Mouse (Mus musculus) brain, adult 2 months (tissue): Measurements from ENCODE around the gene Acbd4.

Source experiments
- DNase-seq: peaks from one replicate; pipeline ENCODE4 v3.0.0; 2011; ENCODE audit warnings: low read depth, low spot score

The Acbd4 gene

DNA sequence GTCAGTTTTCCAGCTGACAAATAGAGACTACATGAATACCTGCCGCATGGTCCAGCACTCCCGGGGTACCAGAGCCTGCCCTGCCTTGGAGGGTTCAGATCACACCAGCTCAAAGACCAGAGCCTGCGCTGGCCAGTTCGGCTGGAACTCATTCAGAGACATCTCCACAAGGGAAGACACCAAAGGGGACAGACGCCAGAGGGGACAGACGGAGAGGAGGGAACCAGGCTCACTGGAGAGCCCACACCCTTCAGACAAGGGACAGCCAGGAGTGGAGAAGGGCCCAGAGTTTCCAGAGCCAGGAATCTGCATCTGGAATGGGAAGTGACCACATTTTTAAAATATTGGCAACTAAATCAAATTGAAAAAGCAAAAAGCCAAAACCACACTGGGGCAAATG lies 19.9 kb upstream of the Acbd4 start:
- DNase-seq: no peak

DNA sequence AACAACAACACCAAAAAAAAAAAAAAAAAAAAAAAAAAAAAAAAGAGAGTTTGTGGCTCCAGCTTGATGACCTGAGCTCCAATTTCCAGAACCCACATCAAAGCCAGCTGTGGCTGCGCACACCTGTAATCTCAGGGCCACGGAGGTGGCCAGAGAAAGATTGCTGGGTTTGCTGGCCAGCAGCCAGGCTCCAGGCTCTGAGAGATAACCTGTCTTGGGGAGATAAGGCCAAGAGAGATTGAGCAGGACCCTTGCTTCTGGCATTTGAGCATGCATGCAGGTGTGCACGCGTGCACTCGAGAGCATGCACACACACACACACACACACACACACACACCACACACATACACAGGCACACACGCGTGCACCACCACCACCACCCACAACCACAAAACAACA lies 8.2 kb upstream of the Acbd4 start:
- DNase-seq: no peak

DNA sequence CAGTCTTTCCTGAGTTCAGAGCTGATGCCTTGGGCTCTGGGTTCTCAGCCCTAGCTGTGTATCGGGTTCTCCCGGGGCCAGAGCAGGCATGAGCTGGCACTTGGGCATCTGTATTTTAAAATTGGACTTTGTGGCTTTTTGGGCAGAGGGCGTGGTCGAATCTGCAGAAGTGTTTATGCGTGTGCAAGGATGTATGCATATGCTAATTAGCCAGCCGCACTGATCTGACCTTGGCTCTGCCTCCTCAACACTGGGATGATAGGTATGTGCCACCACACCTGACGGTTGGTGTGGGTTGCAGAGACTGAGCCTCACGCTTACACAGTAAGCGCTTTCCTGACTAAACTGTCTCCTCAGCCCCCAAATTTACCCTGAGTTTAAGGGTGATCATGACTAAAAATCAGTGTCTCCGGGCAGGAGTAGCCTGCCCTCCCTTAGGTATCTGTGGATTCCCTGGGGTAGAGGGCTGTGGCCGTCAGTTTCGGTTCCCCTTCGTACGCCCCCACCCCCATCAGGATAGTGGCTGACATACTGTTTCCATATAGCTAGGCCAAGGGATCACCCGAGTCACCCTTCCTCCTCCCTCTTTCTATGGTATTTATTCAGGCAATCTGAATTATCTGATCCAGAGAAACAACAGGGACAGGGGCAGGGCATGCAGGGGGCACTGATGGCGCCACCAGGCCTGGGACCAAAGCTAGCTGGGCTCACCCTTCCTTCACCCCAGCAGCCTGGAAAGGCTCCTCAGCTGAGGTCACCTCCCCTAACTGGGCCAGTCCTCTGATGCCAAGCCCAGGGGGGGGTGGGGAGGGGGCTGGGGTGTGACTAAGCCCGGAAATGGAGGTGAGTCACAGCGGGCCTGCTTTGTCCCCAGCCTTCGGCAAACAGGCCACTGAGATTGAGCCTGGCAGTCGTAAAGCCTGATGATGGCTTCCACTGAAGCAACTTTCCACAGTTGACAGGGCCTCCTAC lies 7.3 kb upstream of the Acbd4 start:
- DNase-seq: no peak

DNA sequence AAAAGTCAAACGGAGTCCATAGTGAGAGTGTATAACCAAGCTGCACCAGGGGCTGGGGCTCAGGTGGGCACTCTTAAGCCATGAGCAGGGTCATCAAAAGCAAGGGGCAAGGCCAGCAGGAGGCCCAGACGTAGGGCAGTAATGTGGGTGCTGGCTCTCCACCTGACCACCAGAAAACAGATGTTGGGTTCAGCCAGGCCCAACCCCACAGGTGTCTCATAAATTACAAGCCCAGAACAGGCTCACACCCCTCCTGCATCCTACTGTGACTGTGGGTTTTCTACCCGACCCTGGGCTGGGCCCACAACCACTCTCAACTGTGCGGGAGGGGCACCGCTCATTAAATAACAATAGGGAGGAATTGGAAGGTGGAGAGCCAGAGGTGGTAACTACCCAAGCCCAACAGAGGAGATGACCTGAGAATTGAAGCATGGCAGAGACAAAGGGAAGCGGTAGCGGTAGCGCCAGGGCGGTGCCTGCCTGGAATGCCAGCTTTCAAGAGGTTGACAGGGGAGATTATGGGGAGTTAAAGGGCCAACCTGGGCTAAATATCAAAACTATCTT lies 6.3 kb upstream of the Acbd4 start:
- no peak for DNase-seq

DNA sequence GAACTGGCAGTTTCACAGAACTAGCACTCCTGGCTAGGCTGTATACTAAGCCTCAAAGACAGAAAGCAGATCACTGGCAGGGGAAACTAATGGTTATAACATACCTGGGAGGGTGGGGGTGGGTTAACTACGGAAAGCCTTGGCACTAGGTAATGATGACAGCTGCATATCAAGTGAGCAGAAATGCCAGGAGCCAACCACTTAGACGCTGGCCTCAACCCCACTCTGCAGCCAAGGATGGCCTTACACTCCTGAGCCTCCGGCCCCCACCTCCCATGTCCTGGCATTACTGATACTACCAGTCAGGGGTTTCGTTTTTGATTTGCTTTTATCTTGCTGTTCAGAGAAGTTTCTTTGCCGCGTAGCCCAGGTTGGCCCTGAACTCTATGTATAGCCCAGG lies 5.7 kb upstream of the Acbd4 start:
- no peak for DNase-seq

DNA sequence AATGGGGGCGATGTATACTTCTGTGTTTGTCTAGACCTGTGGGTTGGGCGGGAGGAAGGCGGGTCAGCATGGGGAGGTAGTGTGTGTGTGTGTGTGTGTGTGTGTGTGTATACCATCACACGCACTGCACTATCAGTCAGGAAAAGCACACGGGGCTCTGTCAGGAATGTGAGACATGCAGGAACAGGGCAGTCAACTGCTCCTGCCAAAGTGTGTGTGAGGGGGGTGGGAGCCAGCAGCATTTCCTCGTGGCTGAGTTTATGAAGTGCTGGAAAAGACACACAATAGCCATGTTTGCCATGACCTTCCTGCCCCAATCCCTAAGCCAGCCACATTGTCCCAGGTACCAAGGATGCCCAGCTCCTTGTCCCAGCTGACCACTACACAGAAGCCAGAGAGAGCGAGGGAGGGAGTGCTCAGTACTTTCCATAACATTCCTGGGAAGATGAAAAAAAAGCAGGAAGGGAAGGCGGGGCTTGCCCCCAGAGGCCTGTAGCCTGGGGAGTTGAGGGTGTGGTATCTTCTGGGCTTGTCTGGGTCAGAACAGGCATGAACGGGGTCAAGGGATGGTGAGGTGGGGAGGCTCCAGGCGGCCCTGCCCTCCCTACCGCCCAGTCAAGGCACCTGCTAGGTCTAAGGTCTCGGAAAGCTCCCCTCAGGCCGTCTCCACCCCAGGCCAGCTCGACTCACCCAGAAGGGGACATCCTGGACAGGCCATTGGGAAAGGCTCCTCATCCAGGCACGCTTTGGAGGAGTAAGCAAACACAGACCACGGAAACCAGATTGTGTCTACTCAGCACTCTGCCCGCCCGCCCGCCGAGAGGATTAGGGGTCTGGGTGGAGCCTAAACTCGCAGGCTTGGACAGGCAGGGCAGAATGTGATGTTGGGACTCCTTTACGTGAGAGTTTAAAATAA lies 4.2 kb upstream of the Acbd4 start:
- DNase-seq: no peak

DNA sequence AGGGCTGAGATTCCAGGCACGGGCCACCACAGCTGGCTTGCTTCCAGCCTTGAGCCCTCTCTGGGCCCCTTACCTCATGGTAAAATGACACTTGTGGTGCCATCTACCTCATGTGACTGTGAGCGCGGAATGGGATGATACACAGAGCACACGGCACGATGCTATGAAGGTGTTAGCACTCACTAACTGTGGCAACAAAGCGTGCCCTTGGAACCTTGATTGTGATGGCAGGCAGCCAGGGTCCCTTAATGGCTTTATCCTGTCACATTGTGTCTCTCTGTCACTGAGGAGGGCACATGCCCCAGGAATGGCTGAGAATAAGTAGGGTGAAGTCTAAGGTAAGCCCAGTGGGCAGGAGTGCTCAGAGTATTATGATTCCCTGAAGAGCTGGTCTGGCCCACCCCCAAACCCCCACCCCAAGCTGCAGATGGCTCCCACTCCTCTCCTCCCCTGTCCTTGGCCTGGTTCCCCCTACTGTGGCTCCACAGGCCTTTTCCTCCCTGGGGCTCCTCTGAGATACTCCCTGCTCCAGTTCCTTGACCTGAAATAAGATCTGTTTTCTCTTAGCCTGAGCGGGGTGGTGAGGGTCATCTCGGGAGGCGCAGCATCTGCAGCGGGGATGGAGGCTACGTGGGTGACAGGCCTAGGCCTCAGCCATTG lies 2.8 kb upstream of the Acbd4 start:
- DNase-seq: no peak

DNA sequence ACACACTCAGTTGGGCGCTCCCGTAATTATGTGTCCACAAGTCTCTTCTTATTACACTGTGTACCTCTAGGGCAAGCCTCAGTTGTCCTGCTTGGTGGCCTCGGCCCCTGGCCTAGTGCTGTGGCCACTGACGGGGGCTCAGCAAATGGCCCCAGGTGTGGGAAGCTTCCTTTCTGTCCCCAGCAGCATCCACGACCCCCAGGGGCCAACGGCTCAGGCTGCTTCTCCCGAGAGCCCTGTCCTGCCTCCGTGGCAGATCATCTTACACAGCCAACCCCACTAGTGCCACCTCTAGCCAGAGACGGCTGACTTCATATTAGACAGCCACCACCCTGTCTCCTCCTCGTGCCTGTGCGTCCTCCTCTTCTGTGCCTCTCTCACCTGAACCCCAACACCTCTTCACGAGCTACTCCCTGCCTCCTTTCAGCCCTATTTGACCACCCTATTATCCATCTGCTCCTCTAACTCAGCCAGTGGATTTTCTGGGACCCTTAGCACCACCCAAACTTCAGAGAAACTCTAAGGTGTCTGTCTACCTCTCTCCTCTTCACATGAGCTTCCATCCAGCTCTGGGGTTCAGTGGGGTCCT lies 2.0 kb upstream of the Acbd4 start:
- no peak for DNase-seq

DNA sequence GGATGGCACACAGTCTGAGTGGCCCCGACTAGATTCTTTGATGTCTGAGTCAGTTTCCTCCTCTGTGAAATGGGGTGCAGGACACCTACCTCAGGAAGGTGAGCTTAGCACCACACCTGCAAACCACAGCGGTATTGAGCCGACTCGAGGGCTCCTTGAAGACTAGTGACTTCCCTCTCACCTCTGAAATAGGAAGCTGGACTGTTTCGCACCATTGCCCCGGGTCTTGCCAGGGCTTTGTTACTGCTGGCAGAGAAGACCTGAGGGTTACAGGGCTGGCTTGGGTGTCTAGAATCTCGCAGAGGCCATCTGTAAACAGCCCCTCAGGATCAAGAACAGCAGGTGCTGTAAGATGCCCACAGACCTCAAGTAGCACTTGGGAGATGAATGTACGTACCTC lies 1.1 kb upstream of the Acbd4 start:
- DNase-seq: no peak

DNA sequence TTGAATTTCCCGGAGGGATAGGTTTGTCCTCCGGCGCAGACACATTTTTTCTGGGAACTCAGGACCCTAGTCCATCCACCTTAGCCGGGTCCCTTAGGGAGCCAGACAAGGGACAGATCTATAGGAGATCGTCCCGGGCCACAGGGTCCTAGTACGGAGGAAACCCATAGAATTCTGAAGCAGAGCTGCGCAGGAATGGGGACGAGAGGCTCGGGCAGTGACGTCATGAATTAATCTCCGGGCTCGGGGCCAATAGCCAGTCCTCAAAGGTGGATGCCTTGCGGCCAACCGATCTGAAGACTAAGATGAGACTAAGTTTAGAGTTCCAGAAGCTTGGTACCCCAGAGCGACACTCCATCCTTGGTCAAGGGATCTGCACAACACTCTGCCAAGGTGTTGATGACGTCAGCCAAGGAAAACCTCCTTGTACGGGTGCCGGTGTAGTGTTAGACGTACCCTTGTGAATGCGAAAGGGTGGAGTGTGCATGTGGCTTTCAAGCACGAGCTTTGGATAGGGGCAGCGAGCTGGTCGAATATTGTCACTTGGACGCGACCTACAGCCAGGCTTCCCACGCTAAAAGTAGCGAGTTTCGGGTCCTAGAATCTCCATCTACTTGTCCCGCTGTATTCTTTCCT lies 502 bp downstream of the Acbd4 start:
- peak; percentile 93 for DNase-seq

DNA sequence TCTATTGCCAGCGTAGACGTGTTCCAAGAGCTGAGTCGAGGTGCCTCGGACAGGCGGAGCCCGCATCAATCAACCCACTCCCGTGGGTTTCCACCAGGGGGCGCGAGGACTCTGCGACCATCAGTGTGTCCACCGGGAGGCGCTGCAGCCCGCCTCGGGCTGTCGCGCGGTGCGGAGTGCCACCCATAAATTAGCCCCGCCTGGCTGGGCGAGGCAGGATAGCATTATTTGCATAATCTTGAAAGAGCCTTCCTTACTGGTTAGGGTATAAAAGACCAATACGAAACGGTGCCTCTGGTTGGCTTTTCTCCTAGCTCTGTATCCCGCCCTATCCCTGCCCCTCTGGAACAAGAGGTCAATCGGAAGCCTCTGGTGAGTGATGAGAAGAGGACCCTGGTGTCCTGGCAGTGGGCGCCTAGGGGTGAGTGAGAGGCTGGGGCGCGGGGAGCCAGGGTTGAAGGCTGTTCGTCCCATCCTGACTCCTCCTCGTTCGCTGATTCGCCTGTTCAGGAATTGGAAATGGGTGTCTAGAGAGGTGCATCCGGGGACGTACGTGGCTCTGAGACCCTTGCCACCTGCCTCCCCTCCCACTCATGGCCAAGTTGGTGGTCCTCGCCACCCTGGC lies 1.4 kb downstream of the Acbd4 start:
- DNase-seq: peak; percentile 98

DNA sequence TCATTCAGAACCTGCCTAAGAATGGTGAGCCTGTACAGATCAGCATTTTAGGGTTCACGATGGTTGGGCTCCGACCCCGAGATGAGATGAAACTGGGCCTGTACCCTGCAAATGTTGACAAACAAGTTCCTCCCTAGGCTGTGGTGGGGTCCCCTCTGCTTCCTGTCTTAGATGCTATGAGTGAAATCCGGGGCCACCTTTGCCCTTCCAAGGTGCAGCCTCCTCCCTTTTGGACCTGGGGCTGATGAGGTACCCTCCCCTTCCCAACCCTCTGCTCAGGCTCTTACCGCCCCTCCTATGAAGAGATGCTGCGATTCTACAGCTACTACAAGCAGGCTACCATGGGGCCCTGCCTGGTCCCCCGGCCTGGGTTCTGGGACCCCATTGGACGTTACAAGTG lies 2.1 kb downstream of the Acbd4 start:
- DNase-seq: no peak

DNA sequence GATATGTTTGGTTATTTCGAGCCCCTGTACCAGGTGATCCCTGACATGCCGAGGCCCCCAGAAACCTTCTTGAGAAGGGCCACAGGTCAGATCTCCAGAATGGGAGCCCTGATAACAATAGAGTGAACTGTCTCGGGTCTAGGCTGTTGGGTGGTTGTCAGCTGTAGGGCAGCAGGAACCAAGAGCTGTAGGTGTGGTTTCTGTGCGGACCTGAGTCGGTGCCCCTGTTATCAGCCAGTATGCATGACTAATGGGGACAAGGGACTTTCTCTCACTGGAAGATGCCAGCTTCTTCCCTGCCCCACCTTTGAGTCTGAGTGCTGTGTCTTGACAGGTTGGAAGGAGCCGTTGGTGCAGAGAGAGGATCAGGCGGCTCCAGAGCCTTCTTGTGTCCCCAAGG lies 3.0 kb downstream of the Acbd4 start:
- DNase-seq: no peak

DNA sequence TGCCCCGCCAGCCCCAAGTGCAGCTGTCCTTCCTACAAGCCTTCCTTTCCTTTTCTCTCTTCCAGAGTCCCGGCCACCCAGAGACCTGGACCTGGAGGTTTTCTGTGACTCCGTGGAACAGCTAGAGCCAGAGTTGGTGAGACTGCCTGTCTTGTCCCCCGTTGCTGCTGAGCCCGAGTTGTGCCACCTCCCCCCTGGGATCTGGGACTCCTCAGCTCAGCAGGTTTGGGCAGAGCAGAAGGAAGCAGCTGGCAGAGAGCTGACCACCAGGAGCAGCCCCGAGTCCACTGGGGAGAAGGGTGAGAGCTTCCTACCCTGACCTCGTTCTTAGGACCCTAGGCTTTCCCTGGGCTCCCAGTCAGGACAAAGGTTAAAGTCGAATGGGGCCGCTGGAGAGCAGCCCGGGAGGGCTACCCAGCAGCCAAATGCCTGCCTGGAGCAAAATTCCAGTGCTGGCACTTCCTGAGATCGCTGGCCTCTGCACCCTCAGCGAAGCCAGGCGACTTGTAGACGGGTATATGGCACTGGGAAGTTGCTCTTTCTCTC lies 3.8 kb downstream of the Acbd4 start:
- no peak for DNase-seq

DNA sequence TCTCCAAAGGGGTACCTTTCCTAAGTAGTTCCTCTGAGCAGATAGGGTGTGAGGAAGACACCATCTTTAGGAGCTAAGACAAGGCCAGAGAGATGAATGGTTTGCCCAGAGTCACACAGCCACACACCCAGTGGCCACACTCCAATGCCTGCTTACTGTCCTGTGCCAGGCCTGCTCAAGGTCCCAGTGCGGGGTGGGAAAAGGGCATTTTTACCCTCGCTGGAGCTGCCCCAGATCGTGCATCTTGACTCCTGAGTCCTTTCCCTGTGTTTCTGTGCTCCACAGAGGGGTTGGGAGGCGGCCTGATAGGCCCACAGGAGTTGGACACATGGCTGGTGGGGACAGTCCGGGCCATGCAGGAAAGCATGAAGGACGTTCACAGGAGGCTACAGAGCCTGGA lies 4.3 kb downstream of the Acbd4 start:
- no peak for DNase-seq

DNA sequence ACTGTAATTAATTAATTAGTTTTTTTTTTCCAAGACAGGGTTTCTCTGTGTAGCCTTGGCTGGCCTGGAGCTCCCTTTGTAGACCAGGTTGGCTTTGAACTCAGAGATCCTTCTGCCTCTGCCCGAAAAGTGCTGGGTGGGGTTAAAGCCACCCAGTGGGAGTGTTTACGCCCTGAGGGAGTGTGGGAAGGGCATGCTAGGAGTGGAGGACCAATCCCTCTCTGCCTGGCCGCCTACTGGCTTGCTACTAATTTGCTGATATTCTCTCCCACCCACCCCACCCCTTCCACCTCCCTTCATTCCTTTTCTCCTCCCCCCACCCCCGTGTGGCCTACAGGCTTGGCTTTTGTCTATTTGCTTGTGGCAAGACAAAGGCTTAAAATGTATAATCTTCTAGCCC lies 4.9 kb downstream of the Acbd4 start:
- DNase-seq: no peak

DNA sequence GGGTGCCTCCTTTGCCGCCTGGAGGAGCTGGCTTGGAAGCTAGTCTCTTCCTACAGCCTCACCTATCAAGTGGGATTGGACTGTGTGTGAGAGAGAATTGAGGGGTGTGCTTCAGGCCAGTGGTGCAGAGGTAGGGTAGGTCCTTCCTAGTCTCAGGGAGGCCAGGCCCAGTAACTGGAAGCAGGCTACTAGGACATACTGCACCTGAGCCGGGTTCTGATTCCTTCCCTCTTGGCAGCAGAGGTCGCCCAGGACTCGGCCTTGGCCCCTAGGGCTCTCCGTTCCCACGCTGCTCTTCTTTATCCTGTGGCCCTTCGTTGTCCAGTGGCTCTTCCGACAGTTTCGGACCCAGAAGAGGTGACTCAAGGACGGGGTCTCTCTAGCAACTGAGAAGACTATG lies 9.8 kb downstream of the Acbd4 start:
- no peak for DNase-seq

DNA sequence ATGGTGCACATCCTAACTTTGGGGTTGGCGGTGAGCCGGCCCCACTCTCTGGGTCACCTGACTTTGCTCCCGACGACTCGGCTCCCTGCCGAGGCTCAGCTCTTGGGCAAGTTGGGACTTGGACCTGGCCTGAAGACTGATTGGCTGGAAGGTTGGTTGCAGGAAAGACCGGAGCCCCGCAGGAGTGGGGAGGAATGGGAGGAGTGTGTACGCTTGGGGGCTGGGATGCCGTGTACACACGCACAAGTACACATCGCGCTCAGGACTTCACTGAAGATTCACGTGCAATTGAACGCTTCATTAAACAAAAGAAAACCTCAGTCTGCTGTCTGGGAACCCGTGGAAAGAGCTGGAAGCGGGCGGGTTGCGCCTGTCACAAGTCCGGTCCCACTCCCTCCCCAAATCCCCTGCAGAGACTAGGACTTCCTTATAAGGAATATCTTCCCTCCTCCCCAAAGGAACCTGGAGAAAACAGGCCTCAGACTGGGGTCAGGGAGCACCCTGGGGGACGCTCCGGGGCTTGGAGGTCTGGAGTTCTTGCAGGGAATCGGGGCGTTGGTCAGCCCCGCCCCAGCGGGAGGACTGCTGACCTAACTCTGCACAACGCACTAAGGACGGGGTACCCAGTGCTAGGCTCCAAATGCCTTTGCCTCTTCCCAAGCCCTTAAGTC lies 10.5 kb downstream of the Acbd4 start:
- DNase-seq: no peak

DNA sequence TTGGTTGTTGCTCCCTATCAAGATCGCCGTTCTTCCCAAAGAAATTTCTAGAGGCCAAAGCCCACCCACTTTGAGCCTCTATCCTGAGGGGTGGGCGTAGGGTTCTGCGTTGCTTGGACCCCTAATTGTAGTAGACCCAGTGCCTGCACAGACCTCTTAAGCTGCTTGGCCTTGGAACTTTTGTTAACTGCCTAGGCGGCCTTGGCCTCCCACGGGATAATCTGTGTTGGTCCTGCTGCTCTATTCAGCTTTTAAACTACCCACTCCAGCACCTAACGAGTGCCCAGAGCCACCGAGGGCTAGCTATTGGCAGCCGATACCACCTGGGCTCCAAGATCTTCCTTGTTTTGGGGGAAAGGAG lies 11.1 kb downstream of the Acbd4 start:
- no peak for DNase-seq

DNA sequence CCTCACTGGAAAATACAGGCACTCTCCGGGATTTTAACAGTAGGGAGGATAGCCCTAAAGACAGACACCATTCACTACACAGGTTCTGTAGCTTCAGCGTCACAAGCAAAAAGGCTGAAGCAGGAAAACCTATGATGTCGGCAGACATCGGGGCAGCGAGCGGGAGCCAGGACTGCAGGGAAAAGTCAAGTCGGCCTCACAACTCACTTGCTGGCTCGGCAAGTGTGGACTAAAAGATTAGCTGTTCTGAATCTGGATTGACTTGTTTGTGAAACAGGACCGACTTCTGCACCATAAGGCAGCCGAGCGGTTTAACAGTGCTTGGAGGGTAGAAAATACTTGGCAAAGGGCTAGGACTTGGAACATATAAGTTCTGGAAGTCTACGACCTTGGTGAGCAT lies 11.5 kb downstream of the Acbd4 start:
- no peak for DNase-seq
